Mouse (Mus musculus) brain, embryonic 14.5 days (tissue): ENCODE results near the gene Olfr370.

ENCODE experiments used
- CTCF ChIP-seq: fragments of 200-500 bp; IDR thresholded peaks from 2 replicates; pipeline ENCODE4 v1.5.1; 2012; ENCODE audit warnings: inconsistent platforms, mild to moderate bottlenecking, moderate library complexity, borderline replicate concordance; ENCODE audit not compliant: insufficient read depth, insufficient read length; ENCODE audit errors: extremely low read depth
- POLR2A ChIP-seq: fragments of 200-500 bp; IDR thresholded peaks from 2 replicates; pipeline ENCODE4 v1.6.1; 2012; ENCODE audit warnings: mild to moderate bottlenecking, inconsistent platforms, borderline replicate concordance; ENCODE audit not compliant: poor library complexity, insufficient read depth, insufficient read length, severe bottlenecking; ENCODE audit errors: extremely low read depth

- TF ChIP-seq POLR2A (no peak), CTCF (no peak)
Observed at GRCm38 (mm10) chr8:83576921-83577320, 41.3 kb downstream of the Olfr370 start.
